Mouse (Mus musculus): ENCODE results near the gene Ptges3l. TPM values are rescaled to one million over a fixed set of nuclear protein-coding genes. Genes with fewer than 3 reads are reported as not detected.
A peak's percentile ranks its signal among the peaks of the same experiment; 100 is the strongest.
"Not testable (repeated sequence)": the region's sequence is repeated elsewhere in the genome, so short reads cannot be mapped to it uniquely, and the experiment has no call there.

The Ptges3l gene
- total RNA-seq, 2 experiments from 2014 or later, result 83.5 to 111 TPM

GRCm38 (mm10) chr11:101460321-101460720 is 35.2 kb upstream of the Ptges3l start:
- no peak for DNase-seq
- intact Hi-C loops (cut with DNase I), result no loop called here

DNA sequence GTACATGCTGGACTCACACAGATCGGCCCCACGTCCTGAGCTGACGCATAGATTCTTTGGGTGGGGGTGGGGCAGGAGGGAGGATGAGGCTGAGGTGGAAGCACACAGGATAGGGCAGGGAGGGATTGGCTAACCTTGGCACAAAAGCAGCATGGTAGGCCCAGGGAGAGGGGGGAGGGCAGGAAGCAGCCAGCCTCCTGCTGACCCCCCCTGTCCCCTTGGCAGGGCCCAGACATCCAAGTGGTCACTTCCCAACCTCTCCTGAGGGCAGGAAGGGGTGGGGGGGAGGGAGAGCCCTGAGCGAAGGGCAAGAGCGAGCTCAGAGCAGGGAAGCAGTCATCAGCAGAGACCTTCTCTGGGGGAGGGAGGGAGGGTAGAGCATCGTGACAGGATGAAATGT is 34.6 kb upstream of the Ptges3l start:
- no peak for DNase-seq
- intact Hi-C loops (cut with DNase I), result no loop called here

GRCm38 (mm10) chr11:101458217-101458616 is 33.1 kb upstream of the Ptges3l start:
- intact Hi-C loops (cut with DNase I), result no loop called here
- no peak for DNase-seq

DNA sequence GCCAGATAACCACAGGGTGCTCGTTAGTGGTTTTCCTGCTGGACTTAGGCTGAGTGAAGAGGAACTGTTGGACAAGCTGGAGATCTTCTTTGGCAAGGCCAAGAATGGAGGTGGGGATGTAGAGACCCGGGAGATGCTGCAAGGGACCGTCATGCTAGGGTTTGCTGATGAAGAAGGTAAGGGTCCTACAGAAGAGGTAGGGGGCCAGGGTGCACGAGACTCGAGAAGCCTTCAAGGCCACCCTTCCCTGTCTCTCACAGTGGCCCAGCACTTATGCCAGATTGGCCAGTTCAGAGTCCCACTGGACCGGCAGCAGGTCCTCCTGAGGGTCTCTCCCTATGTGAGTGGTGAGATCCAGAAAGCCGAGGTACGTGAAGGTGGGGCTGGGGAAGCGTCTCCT is 32.5 kb upstream of the Ptges3l start:
- intact Hi-C loops (cut with DNase I), result no loop called here
- DNase-seq, result no peak

- DNase-seq, result no peak
- intact Hi-C loops (cut with DNase I), result no loop called here
Measured at GRCm38 (mm10) chr11:101455627-101456026, 30.5 kb upstream of the Ptges3l start.

DNA sequence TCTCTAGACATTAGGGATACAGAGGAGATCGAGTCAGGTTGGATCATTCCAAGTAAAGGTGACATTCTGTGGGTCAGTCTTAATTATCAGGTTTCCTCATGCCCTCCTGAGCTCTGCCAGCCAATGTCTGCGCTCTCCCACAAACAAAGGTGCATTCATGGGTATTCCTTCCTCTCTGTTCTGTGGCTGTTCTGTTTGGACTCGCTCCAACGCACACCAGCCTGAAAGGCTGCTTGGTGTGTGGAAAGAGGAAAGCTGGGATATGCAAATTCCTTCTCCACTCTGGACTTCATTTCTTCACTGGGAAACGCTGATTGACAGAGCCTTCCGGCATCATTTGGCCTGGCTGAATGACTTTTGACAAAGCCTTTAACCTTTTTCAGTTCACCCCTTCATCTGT is 29.6 kb upstream of the Ptges3l start:
- no peak for DNase-seq
- intact Hi-C loops (cut with DNase I), result no loop called here

- no peak for DNase-seq
- intact Hi-C loops (cut with DNase I), result no loop called here
Measured at GRCm38 (mm10) chr11:101452093-101452774, 27.1 kb upstream of the Ptges3l start.

DNA sequence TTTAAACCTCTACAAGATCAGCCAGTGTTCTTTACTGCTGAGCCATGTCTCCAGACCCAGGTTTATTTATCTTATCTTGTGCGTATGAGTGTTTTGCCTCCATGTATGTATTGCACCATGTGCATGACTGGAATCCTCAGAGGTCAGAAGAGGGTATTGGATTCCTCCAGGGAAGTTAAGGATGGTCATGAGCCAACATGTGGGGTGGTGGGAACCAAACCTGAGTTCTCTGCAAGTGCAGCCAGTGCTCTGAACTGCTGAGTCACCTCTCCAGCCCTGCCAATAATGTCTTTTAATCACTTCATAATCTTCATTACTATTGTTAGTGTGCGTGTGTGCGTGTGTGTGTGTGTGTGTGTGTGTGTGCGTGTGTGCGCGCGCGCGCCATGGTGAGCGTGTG is 26.4 kb upstream of the Ptges3l start:
- DNase-seq, result no peak
- intact Hi-C loops (cut with DNase I), result no loop called here

DNA sequence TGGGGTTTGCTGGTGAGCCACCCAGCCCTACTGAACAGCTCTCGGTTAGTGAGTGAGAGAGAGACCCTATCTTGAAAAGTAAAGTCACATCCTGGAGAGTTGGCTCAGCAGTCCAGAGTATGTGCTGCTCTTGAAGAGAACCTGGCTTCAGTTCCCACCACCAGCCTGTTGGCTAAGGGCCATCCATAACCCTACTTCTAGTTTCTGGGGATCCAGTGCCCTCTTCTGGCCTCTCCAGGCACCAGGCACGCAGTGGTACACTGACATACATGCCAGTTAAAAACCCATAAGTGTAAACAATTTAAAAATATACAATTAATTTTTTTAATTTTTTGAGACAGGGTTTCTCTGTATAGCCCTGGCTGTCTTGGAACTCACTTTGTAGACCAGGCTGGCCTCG is 25.3 kb upstream of the Ptges3l start:
- DNase-seq, result no peak
- intact Hi-C loops (cut with DNase I), result no loop called here

- DNase-seq; intact Hi-C loops (cut with DNase I): not testable (repeated sequence)
Measured at GRCm38 (mm10) chr11:101449596-101449995, 24.5 kb upstream of the Ptges3l start.

DNA sequence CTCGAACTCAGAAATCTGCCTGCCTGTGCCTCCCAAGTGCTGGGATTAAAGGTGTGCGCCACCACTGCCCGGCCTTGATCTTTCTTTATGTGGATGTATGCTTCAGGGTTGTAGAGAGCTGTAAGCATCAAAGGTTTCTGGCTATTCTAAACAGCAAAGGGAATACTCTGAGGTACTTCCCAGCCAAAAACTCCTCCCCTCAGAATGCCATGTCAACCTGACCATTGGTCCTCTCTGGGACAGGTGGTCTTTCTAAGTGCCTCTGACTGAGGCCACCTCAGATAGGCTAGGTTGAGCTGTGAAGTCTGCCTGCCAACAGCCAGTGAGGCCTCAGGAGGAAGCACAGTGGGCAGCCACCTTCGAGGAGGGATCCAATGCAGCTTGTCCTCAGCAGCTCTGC is 23.8 kb upstream of the Ptges3l start:
- DNase-seq, result no peak
- intact Hi-C loops (cut with DNase I), result no loop called here

DNA sequence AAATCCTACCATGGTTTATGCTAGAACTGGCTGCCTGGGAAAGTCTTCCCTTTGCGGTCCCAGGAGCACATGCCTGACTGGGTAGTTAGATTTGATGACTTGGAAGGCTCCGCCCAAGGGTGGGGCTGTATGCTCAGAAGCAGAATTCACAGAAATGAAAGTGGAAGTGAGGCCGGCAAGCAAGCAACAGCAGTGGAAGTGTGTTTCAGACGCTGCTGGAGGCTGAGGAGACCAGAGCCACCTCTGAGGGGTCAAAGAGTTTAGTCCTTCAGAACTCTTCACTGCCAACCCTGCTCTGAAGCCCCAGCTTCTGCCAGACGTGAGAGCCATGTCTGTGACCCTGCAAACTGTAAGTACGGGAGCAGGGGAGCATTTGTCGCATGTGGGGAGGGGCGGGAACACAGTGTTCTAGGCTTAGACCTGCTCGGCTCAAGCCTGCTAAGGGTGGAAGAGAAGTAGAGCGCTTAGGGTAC is 23.2 kb upstream of the Ptges3l start, which contains the start of gene Ifi35:
TSS of gene Ifi35 (plus strand) at position 134 of the 473 bp plus-strand sequence.
- intact Hi-C loops (cut with DNase I), result no loop called here
- DNase-seq, result peak; percentile 61 to 72

GRCm38 (mm10) chr11:101447786-101448185 is 22.7 kb upstream of the Ptges3l start:
- intact Hi-C loops (cut with DNase I), result no loop called here
- DNase-seq, result no peak

GRCm38 (mm10) chr11:101446860-101447259 is 21.7 kb upstream of the Ptges3l start:
- DNase-seq; intact Hi-C loops (cut with DNase I): not testable (repeated sequence)

- intact Hi-C loops (cut with DNase I), result no loop called here
- no peak for DNase-seq
Measured at GRCm38 (mm10) chr11:101446319-101446718, 21.2 kb upstream of the Ptges3l start.

GRCm38 (mm10) chr11:101442760-101443159 is 17.6 kb upstream of the Ptges3l start:
- DNase-seq, result no peak
- intact Hi-C loops (cut with DNase I), result no loop called here

DNA sequence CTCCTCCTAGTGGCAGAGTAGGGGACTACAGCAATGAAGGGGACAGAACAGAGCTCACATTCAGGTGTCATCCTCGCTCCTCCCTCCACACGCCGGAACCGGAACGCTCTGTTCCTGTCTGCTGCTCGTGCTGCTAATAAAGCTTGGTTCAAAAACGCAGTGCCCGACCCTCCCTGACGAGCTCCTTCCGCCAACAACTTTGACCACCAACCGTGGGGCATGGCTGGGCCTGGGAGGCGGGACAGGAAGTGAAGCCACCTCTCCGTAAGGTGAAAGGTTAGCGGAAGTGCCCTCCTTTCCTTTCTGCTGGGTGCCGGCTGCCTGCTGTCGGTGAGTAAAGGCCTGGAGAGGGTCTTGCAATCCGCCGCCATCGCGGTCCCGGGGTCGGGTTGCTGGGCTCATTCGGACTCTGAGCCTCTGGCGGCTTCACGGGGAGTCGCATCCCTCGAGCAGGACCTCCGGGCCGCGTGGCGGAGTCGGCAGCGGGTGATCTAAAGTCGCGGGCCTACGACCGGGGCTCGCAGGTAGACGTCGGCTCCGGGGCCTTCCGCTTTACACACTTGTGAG is 17.1 kb upstream of the Ptges3l start, which contains the start of gene Rpl27:
TSS of gene Rpl27 (plus strand) at position 172 of the 567 bp plus-strand sequence.
- peak; percentile 90 to 96 for DNase-seq
- intact Hi-C loops (cut with DNase I), result no loop called here

- DNase-seq; intact Hi-C loops (cut with DNase I): not testable (repeated sequence)
Measured at GRCm38 (mm10) chr11:101441450-101442126, 16.5 kb upstream of the Ptges3l start.

DNA sequence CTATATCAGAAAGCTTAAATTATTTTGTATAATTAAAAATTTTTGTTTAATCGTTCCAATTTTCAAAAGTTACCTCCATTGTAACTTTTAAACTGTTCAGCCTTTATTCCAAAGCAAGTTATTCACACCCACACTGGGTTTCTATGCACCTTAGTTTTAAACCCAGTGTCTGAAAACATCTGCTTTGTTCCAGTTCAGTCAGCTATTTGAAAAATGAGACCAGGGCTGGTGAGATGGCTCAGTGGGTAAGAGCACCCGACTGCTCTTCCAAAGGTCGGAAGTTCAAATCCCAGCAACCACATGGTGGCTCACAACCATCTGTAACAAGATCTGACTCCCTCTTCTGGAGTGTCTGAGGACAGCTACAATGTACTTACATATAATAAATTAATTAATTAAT is 12.9 kb upstream of the Ptges3l start:
- intact Hi-C loops (cut with DNase I); DNase-seq: not testable (repeated sequence)

DNA sequence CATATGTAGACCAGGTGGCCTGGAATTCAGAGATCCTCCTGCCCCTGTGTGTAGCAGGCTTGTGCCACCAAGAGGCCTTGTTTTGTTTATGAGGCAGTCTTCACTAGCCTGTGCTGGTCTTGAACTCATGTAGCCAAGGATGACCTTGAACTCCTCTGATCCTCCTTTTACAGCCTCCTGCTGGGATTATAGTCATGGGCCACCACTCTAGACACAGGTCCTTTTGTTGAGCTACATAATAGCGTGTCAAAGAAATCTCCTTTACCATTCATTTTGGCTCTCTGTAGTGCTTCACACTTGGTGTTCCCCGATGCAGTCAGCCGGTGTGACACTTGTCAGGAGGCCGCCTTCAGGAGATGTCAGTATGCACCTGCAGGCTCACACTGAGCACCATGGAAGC is 11.8 kb upstream of the Ptges3l start:
- DNase-seq, result no peak
- intact Hi-C loops (cut with DNase I), result no loop called here

- intact Hi-C loops (cut with DNase I), result no loop called here
- DNase-seq, result no peak
Measured at GRCm38 (mm10) chr11:101435831-101436230, 10.7 kb upstream of the Ptges3l start.

DNA sequence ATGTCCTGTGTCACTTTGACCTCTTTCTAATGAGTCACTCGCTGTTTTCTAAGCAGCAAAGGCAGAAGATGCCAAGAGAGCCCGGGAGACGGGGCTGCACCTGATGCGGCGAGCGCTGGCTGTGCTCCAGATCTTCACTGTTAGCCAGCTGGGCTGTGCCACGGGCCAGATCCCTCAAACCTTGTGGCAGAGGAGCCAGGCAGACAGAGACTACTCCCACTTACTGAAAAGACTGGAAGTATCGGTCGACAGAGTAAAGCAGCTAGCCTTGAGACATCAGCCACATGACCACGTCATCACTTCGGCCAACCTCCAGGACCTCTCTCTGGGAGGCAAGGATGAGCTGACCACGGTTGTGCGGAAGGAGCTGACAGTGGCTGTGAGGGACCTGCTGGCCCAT is 8.3 kb upstream of the Ptges3l start:
- intact Hi-C loops (cut with DNase I), result no loop called here
- DNase-seq, result no peak
